Mouse (Mus musculus) hindbrain, embryonic 11.5 days (tissue): ENCODE results near the gene Gm826. TPM values are rescaled to one million over a fixed set of nuclear protein-coding genes. Genes with fewer than 3 reads are reported as not detected.

Experiments used
- ATAC-seq: fragments of 200-750 bp; cut with Nextera tagmentation; 2 replicates; pipeline ENCODE4 v1.8.0; 2017; ENCODE audit warnings: mild to moderate bottlenecking, moderate TSS enrichment, moderate library complexity; ENCODE audit not compliant: low FRiP score
- DNase-seq: peaks from one replicate; pipeline ENCODE4 v3.0.0-alpha.2; 2015; ENCODE audit warnings: low spot score
- H3K27ac ChIP-seq: fragments of 300-500 bp; sonication (generic); 2 replicates; pipeline ENCODE4 v1.5.1; 2014; ENCODE audit warnings: mild to moderate bottlenecking, low read depth, low read length
- H3K27me3 ChIP-seq: fragments of 300-500 bp; sonication (generic); 2 replicates; pipeline ENCODE4 v1.6.1; 2014; ENCODE audit warnings: mild to moderate bottlenecking, low read length, moderate library complexity, mixed read lengths; ENCODE audit not compliant: control insufficient read depth, insufficient read depth
- H3K36me3 ChIP-seq: fragments of 300-500 bp; sonication (generic); 2 replicates; pipeline ENCODE4 v1.6.1; 2014; ENCODE audit warnings: mild to moderate bottlenecking, low read length, moderate library complexity, mixed read lengths; ENCODE audit not compliant: control insufficient read depth, insufficient read depth
- H3K4me1 ChIP-seq: fragments of 300-500 bp; sonication (generic); replicated peaks from 2 replicates; pipeline ENCODE4 v1.6.1; 2014; ENCODE audit warnings: low read length, mixed read lengths; ENCODE audit not compliant: control insufficient read depth, insufficient read depth
- H3K4me2 ChIP-seq: fragments of 300-500 bp; sonication (generic); replicated peaks from 2 replicates; pipeline ENCODE4 v1.6.1; 2014; ENCODE audit warnings: mild to moderate bottlenecking, low read depth, low read length
- H3K4me3 ChIP-seq: fragments of 300-500 bp; sonication (generic); 2 replicates; pipeline ENCODE4 v1.5.1; 2014; ENCODE audit warnings: low read depth, low read length
- H3K9ac ChIP-seq: fragments of 300-500 bp; sonication (generic); 2 replicates; pipeline ENCODE4 v1.6.1; 2014; ENCODE audit warnings: low read depth, low read length
- H3K9me3 ChIP-seq: fragments of 300-500 bp; sonication (generic); 2 replicates; pipeline ENCODE4 v1.6.1; 2016; ENCODE audit warnings: low read length; ENCODE audit not compliant: control insufficient read depth
- WGBS: fragments of 180-500 bp; shearing (Covaris S2); extraction: QIAGEN DNeasy Blood & Tissue Kit; methylation state at CpG from one replicate; pipeline ENCODE4 v1.1.7; 2014; 5-methylcytosine and 5-hydroxymethylcytosine counted together
- polyA plus RNA-seq: library from polyadenylated mRNA; unstranded; fragments of >200 nt; fragmentation: Nextera tagmentation; extraction: Ambion mirVana; gene quantifications from 2 replicates; pipeline ENCODE4 v1.2.1, GENCODE M21; 2014

Gm826 gene
- polyA plus RNA-seq = 0.45 TPM in 1 of 2 replicates, not detected in the other

DNA sequence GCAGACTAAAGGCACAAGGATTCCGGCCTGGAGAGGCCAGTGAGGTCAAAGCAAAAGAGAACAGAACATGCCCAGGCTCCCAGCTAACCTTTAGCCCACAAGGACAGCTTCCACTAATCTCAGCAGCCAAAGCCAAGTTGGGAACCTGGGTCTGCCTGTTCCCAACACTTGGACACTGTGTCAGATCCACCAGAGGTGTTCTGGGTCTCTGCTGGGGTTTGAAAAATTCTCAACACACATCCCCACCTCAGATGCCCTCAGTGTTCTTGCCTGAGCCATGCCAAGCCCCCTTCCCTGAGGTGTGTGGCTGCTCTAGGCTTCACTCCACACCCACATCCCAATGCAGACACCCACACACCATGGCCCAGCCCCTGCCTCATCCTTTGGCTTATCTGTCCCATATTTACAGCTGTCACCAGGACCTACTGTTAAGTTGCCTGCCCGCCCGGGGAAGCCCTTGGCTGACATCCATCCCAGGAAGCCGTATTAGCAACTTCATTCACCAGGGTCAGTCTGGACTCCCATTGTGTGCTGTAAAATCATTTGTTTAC lies at the start of gene Gm826:
Gene Gm826 (minus strand): TSS at position 52 of the 551 bp plus-strand sequence.
- H3K27ac ChIP-seq = no peak within 1 kb of the TSS
- no peaks in the 10 kb centered on the region for H3K27me3 ChIP-seq
- H3K9me3 ChIP-seq = no peaks in the 10 kb centered on the region
- DNase-seq (no peak), ATAC-seq (no peak)
- WGBS = 62% methylated on average over 4 of the region's 4 CpGs
- no peak within 1 kb of the TSS for H3K9ac ChIP-seq
- H3K4me3 ChIP-seq = no peak within 1 kb of the TSS
- no peaks in the 10 kb centered on the region for H3K36me3 ChIP-seq
- H3K4me1 ChIP-seq = no peaks in the 10 kb centered on the region
- H3K4me2 ChIP-seq = no peak within 1 kb of the TSS

GRCm38 (mm10) chr2:160383418-160383817 lies 49.5 kb upstream of the Gm826 start:
- H3K4me3 ChIP-seq = no peak overlapping the region
- 44% methylated on average over 3 of the region's 3 CpGs for WGBS
- H3K9me3 ChIP-seq = no peaks in the 10 kb centered on the region

DNA sequence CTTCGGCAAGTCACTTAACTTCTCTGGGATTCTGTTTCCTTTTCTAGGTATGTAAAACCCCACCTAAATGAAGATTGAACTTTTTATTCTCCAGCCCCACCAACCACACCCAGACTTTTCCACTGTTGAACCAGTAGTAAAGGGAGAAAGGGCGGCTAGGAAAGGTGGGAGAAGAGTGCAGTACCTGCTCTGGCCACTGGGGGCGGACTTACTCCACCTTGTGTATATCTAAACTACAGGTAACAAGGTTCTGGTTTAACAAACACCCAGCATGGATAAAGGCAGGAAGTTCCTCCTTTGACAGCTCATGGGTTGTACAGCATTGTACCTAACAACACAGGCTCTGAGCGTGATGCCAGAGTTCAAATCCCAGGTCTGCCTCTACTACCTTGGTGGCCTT lies 44.3 kb upstream of the Gm826 start:
- Histone ChIP-seq H3K36me3 (no peaks in the 10 kb centered on the region), H3K4me2 (no peak overlapping the region), H3K9ac (no peak overlapping the region), H3K9me3 (no peaks in the 10 kb centered on the region), H3K27me3 (peaks cover 36% of the 10 kb centered on the region), H3K4me3 (no peak overlapping the region), H3K27ac (no peak overlapping the region), H3K4me1 (no peaks in the 10 kb centered on the region)
- 42% methylated on average over 4 of the region's 4 CpGs for WGBS
- ATAC-seq (no peak), DNase-seq (peak; percentile 65)

More at GRCm38 (mm10) chr2:160383418-160383817, 49.5 kb upstream of the Gm826 start:
- Histone ChIP-seq H3K4me2 (no peak overlapping the region), H3K36me3 (no peaks in the 10 kb centered on the region), H3K27ac (no peak overlapping the region), H3K4me1 (no peaks in the 10 kb centered on the region), H3K9ac (no peak overlapping the region), H3K27me3 (peaks cover 10% of the 10 kb centered on the region)
- ATAC-seq (no peak), DNase-seq (no peak)

DNA sequence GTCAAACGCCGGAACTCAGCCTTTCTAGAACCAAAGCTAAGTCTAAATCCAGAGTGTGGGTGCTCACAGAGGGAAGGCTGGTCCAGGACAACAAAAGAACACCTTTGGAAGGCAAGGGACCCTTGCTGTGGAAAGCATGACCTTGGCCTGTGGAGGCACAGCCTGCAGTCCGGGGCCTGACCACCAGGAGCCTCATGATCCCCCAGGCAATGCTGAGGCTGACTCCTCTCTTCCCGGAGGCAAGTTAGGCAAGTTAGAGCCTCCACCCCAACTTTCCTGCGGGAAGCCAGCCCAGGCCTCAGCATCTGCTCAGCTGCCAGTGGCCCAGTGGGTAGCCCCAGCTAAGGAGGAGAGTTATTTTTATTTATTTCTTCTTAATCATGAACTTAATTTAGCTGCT lies 42.3 kb upstream of the Gm826 start:
- Histone ChIP-seq H3K4me3 (no peak overlapping the region), H3K4me1 (no peaks in the 10 kb centered on the region), H3K9me3 (no peaks in the 10 kb centered on the region), H3K36me3 (no peaks in the 10 kb centered on the region), H3K4me2 (no peak overlapping the region), H3K27ac (no peak overlapping the region), H3K9ac (no peak overlapping the region), H3K27me3 (peaks cover 46% of the 10 kb centered on the region)
- WGBS = 33% methylated on average over 5 of the region's 5 CpGs
- no peak for DNase-seq
- ATAC-seq = no peak

DNA sequence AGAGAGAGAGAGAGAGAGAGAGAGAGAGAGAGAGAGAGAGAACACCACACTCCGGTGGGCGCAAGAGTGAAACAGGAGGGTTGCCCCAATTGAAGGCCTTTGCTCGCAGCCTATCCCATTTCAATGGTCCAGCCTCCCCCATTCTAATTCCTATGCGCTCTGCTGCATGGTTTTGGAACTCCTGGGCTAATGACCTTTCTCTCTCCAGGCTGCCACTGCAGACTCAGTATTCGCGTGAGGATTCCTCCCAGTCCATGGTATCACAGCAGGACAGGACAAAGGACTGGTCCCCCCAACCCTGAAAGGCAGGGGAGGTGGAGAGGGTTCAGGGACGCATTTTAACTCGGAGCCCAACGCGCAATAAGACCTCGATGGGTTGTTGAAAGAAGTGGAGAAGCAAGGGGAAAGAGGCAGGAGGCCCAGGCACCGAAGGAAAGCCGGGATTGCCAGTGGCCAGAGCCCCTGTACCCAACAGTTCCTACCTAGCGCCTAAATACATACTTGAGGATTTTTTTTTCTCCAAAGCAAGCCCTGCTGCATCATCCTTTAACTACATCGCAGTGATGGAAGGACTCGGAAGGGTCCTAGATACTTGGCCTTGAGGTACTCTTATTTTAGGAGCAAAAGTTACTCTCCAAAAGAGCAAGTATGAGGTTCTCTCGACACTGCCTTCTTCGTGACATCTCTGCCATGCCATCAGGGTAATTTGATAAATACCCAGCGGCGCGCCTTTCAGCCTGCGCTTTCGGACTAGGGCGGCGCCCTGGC lies 35.9 kb upstream of the Gm826 start:
- Histone ChIP-seq H3K9ac (no peak overlapping the region), H3K4me1 (peaks cover 12% of the 10 kb centered on the region; the same call in 1 of the 2 replicates), H3K9me3 (no peaks in the 10 kb centered on the region), H3K4me2 (no peak overlapping the region), H3K27me3 (peaks cover 71% of the 10 kb centered on the region), H3K4me3 (no peak overlapping the region; the same call in 1 of the 2 replicates), H3K36me3 (no peaks in the 10 kb centered on the region), H3K27ac (no peak overlapping the region)
- ATAC-seq (no peak), DNase-seq (peak; percentile 47)
- WGBS = 1% methylated on average over 25 of the region's 25 CpGs

GRCm38 (mm10) chr2:160368422-160369357 lies 34.7 kb upstream of the Gm826 start:
- H3K4me1 ChIP-seq = peaks cover 12% of the 10 kb centered on the region; the same call in 1 of the 2 replicates
- under 1% methylated on average over 52 of the region's 52 CpGs for WGBS
- H3K4me2 ChIP-seq = peak overlapping the region; percentile 97
- no peaks in the 10 kb centered on the region for H3K36me3 ChIP-seq
- ATAC-seq = no peak
- peak overlapping the region; percentile 25 for H3K4me3 ChIP-seq
- peaks cover 70% of the 10 kb centered on the region for H3K27me3 ChIP-seq
- peak; percentile 62 for DNase-seq
- no peak overlapping the region for H3K27ac ChIP-seq
- no peaks in the 10 kb centered on the region for H3K9me3 ChIP-seq
- 0 out of 2 replicates have a peak overlapping the region, but pooled peaks have one; percentile 7 for H3K9ac ChIP-seq

- no peaks in the 10 kb centered on the region for H3K9me3 ChIP-seq
These were observed 33.7 kb upstream of the Gm826 start for GRCm38 (mm10) chr2:160367448-160368208.

GRCm38 (mm10) chr2:160366980-160367338 lies 33.0 kb upstream of the Gm826 start, which contains the start of gene Mafb:
Mafb (minus strand) TSS chr2:160367065.
- Histone ChIP-seq H3K4me1 (peaks cover 12% of the 10 kb centered on the region; the same call in 1 of the 2 replicates), H3K27me3 (peaks cover 73% of the 10 kb centered on the region), H3K27ac (peak within 1 kb of the TSS; percentile 88), H3K4me2 (peak within 1 kb of the TSS; percentile 97), H3K36me3 (no peaks in the 10 kb centered on the region), H3K4me3 (peak within 1 kb of the TSS; percentile 52), H3K9ac (peak within 1 kb of the TSS; percentile 77), H3K9me3 (no peaks in the 10 kb centered on the region)
- ATAC-seq (peak; percentile 93), DNase-seq (peak; percentile 96)
- under 1% methylated on average over 28 of the region's 37 CpGs for WGBS

More at GRCm38 (mm10) chr2:160367448-160368208, 33.7 kb upstream of the Gm826 start:
- Histone ChIP-seq H3K4me3 (peak overlapping the region; percentile 52), H3K4me2 (peak overlapping the region; percentile 97), H3K27me3 (peaks cover 71% of the 10 kb centered on the region), H3K36me3 (no peaks in the 10 kb centered on the region), H3K4me1 (peaks cover 12% of the 10 kb centered on the region; the same call in 1 of the 2 replicates), H3K27ac (peak overlapping the region; percentile 88), H3K9ac (peak overlapping the region; percentile 77)
- DNase-seq (peak; percentile 95), ATAC-seq (peak; percentile 72)
- under 1% methylated on average over 45 of the region's 45 CpGs for WGBS
